Mouse (Mus musculus) kidney, postnatal 10 days (tissue): Measurements from ENCODE around the gene Tigd2.
A peak's percentile ranks its signal among the peaks of the same experiment; 100 is the strongest.
"Not testable (repeated sequence)": the region's sequence is repeated elsewhere in the genome, so short reads cannot be mapped to it uniquely, and the experiment has no call there.

Source experiments
- DNase-seq: peaks from one replicate; pipeline ENCODE4 v3.0.0; 2021; ENCODE audit warnings: mixed read lengths

Tigd2 gene

DNA sequence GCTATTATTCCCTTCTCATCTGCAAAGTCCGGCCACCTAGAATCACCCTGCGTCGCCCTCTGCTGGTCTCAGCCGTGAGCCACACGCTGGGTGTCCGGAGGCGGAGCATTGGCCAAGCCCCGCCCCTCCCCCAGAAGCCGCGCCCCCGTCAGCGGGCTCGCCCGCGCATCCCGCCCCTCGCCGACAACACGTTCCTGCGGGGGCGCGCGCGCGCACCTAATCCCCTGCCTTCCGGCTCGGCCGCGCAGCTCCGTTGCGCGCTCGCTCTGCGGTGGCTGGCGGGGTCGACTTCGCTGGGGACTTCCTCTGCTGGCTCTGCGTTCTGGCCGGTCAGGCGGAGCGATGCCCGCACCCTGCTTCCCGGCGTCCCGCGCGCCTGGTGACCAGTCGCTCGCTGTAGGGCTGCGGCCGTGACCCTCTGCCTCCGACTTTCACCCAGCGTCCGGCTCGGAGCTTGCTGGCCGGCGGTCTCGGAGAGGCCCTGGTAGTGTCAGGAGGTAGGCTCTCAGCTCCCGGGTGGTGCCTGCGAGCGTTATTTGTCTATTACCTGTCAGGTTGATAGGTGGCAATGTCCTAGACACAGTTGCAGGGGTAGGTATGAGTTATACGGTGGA lies at the start of gene Tigd2:
Gene Tigd2 (plus strand): TSS at position 186 of the 614 bp plus-strand sequence.
- DNase-seq = peak; percentile 97

DNA sequence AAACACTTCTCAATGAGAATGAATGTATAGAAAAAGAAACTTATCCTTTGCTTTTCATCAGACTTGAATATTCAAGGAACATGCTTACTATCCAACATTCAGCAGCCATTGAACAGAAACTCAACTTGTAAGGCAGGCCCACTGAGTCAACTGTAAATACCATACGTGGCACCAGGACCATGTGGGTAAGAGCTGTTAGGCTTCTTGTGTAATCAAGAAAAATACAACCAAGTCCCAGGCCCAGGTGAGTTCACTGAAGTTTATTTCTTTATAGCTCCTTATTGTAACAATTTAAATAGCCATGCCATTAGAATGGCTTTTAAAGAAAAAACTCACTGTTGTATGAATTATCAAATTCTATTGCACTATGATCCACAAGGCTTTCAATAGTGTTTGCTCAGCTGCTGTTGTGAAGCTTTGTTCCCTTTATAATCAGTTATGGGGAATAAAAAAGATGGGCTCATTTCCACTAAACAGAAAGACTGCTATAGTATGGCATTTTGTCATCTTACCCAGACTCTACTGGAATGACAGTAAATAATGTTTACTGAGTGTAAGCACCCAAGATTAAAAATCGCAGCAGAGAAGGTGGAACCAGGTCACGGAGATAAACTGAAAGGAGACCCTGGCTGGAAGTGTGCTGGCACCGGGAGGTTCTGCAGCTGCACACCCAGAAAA lies 46.7 kb upstream of the Tigd2 start:
- DNase-seq = no peak

DNA sequence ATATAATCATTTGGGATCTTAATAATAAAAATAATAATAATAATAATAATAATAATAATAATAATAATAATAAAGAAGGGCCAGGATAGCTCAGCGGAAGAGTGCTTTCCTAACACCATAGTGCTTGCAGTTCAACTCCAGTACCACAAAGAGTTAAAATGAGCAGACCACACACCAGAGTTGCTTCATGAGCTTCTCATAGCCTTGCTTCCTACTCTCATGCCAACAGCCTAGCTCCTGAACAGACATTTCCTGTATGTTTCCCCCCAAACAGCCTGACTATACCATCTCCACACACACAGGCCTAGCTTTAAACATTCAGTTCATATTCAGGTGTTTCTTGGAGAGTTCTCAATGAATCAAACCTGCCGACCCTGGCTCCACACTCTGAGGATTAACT lies 45.8 kb upstream of the Tigd2 start:
- no peak for DNase-seq

DNA sequence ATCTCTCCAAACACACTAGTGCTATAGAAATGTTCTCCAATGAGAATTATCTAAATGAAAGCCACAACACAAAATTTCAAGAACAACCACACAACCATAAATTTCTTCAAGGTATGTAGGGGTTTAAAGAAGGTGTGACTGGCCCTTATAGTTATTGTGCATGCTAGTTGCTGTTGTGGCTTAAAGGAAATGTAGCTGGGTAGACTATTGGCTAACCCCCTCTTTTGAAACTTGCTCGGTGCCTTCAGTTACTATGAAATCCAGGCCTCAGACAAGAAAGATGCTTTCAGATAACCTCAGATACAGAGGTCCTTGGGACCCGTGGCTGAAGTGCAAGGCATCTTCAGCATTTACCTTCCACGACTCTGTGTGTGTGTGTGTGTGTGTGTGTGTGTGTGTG lies 45.3 kb upstream of the Tigd2 start:
- no peak for DNase-seq

DNA sequence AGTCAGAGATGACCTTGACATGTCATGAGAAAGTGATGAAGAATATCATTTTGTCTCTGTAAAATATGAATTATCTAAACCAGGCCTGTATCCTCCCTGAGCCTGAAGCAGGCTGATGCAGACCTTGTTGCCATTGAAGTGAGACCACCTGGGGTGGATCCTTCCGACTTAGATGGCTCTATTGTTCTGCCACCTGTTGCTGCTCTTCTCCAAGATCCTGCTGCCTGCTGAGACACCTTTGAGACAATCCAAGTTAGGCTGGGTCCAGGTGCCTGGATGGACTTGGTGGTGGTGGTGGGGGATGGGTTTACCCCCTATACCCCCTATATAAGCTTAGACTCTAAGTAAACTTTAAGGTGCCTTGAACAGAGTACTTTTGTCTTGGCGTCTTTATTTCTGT lies 39.7 kb upstream of the Tigd2 start:
- no peak for DNase-seq

DNA sequence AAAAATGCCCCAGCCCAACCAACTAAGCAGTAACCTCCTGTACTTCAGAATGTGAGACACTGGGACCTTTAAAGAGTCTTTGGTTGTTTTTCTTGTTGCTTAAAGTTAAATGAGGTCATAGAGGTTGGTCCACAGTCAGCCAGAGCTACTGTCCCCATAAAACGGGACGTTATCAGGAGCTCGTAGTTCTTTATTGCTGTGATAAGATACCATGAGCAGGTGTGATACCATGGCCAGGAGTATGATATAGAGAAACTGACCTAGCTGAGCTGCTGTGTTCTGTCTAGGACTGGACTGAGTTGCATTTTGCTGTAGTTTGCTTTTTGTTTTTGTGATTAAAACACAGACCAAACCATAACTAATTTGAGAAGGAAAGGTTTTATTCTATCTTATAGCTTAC lies 37.4 kb upstream of the Tigd2 start:
- no peak for DNase-seq

DNA sequence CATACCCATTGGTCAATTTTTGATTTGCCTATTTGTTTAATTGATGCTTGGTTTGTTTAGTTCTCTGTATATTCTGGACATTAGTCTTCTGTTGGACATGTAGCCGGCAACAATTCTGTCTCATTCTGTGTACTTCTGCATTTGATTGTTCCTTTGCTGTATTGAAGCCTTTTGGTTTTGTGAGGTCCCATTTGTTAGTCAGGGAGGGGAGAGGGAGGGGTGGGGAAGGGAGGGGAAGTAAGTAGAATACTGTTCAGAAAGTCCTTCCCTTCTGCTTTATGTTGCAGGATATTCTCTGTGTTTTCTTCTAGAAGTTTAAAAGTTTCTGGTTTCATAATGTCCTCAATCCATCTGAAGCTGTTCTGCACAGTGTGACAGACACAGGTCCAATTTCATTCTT lies 34.7 kb upstream of the Tigd2 start:
- no peak for DNase-seq

DNA sequence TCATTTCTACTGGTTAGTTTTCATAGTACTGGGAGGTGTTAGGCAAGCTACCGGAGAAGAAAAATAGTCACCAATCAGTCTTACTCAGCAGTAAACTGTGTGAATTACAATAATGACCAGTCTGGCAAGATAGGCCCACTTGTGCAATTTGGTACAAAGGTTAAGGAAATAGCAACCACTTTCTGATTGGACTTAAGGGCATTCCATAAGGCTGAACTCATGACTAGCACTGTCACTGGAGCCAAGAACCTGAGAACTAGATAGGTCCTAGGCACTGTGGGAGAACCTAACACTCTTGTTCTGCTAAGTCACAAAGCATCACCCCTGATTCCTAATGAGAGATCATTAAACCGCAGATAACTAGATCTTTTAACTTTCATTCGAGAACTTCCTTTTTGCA lies 30.6 kb upstream of the Tigd2 start:
- DNase-seq = no peak

DNA sequence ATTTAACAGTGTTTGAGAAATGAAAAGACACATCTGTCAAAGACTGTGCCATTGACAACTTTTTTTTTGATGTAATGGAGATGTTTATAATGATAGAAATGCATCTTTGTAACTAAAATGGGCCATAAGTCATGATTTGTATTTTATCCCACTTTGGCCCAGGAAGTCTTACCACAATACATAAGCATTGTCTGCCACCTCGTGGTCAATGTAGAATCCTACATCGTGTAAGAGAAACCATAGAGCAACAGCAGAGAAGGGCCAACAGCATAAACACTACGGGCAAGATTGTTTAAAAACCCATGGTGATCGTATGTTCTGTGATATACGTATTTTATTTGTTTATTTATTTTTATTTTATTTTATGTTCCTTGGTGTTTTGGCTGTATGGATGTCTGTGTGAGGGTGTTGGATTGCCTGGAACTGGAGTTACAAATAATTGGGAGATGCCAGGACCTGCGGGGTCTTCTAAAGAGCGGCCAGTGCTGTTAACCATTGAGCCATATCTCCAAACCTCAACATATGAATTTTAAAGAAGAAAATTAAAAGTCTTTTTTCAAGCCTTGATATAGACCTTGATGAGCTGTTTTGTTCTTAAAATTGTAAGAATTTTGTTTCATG lies 28.2 kb upstream of the Tigd2 start:
- DNase-seq = peak; percentile 76

DNA sequence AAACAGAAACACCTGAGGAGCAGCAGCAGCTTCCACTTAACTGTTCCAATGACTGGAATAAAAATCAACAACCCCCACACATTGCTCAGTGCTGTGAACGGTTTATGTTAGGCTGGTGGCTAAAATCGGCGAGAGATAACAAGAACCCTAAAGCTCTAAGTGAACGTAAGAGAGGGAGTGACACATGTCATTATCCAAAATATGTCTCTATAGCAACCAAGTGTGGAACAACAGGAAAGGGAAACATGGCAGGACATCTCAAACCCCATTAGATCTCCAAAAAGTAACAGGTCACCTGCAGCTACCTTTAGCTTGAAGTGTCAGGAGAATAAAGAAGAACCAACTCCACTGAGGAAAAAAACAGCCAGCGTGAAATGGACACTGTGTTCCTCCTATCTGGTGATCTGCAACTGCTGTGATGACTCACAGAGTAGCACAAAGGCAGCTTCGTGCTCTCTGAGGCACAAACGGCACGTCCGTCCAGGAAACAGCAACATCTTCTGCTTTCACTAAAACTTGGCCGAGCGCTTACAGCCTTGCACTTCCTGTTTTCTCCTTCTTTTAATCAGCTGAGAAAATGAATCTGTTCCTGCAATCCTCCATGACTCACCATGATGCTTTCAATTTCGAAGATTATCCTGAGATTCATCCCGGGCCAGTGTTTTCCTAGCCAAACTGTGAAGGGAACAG lies 23.5 kb upstream of the Tigd2 start:
- peak; percentile 36 for DNase-seq

DNA sequence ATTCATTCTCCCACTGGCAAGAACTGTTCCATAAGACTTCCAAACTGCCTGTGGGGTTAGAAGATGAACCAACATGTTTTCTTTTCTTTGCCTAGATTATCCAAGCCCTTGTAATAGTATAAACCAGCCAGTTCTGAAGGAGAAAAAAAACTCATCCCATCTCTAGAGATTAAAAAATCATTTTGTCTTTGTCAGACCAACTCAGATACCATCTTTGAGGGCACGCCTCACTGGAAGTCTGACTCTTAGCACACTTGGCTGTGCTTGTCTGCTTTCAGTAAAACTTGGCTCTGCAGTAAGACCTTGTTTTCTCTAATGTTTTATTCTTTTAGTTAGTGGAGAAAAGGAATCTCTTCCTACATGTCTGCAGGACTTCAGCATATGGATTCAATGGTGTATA lies 18.7 kb upstream of the Tigd2 start:
- no peak for DNase-seq

DNA sequence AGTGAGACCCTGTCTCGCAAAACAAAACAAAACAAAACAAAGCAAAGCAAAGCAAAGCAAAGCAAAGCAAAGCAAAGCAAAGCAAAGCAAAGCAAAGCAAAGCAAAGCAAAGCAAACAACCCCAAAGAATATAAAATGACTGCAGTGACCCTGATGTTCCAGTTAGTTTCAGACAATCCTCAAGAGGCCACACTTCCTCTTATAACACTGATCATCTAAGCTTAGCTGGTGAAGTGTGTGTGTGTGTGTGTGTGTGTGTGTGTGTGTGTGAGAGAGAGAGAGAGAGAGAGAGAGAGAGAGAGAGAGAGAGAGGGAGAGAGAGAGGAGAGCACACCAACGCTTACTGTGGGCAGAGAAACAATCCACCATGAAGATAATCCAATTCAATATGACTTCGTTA lies 14.2 kb upstream of the Tigd2 start:
- not testable (repeated sequence) for DNase-seq

DNA sequence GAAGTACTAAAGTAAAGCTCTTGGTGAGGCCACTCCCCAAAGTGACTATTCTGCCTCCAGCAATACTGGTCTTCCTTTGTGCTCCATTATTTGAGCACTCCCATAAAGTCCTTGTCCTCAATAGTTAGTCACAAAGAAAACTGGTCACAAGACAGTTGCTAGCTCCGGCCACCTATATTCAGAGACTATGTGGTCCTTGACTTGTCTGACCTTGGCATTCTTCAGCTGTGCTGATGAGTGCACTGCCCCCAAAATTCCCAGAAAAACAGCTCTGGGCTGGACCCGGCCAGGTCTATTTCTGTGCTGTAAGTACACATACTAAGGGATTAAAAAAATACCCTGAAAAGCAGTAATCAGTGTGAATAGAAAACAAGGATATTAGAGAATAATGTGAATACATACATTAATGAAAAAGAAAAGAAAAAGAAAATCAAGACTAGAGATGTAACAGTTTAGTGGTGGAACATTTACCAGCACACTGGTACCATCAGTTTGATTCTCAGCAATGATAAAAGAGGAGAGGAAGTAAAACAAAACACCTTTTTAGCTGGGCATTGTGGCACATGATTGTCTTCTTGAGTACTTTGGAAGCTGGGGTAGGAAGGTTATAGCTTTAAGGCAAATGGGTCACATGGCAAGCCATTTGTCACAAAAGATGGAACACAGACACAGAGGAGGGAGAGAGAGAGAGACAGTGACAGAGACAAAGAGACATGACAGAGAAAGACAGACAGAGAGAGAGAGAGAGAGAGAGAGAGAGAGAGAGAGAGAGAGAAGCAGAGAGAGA lies 12.6 kb upstream of the Tigd2 start:
- no peak for DNase-seq

DNA sequence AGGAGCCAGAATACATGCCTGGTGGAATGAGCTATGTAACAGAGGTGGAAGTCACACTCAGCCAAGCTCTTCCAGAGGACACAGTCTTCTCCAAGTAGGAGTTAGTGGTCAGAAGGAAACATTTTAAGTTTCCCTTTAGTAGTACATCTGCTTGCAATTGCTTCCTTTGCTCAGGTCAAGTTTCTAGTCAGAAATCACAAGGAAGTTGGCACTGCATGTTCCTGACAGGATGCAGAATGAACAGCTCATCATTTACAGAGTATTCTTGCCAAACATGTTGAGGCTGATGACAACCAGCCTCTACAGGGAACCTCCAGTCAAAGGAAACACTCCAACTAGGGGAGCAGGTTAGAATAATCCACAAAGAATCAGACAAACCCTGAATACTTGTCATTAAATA lies 11.9 kb upstream of the Tigd2 start:
- DNase-seq = no peak

DNA sequence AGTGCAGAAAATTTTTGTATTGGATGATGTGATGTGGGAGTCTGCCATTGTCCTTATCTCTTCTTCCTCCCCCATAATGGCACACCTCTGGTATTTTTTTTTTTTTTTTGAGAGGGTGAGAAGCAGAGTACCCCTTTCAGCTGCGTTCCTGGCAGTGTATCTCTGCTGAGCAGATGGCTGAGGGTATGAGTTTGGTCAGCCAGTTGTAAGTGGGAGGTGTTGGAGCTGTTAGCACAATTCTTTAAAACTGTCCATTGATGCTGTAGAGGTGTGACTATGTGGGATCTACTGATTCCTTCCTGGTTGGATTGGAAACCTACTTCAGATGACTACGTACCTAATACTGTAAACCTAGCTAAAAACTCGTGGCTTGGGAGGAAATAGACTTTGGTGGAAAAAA lies 10.3 kb upstream of the Tigd2 start:
- DNase-seq = no peak

DNA sequence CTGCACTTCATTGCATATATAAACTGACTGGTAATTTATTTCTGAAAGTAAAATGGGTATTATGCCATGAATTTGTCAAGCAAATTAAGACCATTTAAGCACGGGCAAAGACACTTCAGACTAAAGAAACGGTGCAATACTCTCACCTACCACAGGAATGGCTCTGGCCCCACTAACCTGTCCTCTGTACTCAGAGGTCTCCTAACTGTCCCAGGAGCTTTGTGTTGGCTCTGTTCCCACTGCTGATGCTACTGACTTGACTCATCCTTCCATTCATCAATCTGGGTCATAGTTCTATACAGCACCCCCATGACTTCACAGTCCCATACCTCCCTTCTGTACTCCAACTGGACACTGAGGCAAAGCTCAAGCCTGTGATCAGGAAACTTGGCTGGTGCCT lies 9.6 kb upstream of the Tigd2 start:
- DNase-seq = no peak

DNA sequence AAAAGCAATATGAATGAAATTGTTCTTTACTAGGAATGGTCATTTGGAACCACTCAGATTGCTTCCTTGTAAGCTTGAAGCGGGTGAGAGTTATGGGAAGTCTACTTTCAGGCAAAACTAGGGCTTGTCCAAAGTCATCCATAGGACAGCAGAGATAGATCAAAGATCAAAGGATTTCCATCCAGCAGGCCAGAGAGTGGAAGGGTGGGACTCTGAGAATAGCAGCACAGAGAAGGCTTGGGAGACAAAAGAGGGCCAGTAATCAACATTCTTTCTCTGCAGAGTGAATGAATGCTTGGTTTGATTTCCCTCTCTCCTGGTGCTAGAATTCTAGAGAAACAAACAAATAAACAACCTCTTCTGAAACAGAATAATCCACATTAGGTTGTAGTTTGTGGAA lies 1.1 kb upstream of the Tigd2 start:
- no peak for DNase-seq

DNA sequence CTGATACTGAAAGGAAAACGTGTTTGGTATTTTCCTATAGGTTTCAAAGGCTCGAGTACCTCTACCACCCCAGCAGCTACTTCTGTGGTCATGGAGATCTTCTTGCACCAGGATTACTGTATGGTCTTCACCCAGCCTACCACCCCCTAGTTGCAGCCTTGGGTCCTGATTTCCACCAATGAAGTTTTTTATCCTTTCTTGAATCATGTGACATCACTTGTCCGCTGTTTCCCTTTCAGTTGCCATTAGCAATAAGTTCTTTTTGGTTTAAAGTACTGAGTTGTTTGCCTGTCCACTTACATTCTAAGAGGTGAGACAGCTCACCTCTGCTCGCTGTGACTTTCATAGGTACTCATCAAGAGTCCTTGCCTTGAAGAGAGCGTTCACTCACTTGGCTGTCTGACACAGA lies 633 bp downstream of the Tigd2 start:
- peak; percentile 22 for DNase-seq

DNA sequence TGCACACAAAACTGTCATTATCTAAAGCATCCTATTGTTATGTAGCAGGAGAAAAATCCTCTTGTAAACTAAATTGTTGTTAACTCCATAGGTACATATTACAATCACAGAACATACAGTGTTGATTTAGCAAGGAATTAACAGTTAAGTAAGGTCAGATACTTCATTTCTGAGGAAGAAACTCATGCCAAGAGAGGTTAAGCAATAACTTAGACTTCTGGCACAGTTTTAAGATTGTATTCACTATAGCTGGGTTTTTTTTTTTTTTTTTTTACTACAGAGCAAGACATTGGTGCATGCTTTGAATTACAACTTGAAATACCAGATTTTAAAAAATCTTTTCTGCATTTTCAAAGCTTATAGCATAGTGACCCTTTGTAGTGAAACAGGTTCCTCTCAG lies 24.5 kb downstream of the Tigd2 start:
- no peak for DNase-seq

DNA sequence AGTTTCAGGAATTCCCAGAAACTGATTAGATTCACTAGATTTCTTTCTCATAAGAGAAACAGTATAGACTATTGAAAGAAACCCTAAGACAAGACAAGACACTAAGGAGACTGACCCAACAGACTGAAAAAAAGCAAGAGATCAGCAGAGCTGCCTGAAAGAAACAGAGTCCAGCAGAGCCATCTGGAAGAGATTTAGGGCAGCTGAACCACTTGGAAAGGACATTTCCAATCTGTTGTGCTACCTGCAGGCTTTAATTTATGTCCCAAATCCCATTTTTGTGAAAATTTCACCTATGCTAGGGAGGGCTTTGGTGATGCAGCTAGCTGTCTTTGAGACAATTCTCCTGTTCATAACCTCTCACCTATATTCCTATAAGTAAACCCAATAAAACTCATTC lies 25.0 kb downstream of the Tigd2 start:
- no peak for DNase-seq

DNA sequence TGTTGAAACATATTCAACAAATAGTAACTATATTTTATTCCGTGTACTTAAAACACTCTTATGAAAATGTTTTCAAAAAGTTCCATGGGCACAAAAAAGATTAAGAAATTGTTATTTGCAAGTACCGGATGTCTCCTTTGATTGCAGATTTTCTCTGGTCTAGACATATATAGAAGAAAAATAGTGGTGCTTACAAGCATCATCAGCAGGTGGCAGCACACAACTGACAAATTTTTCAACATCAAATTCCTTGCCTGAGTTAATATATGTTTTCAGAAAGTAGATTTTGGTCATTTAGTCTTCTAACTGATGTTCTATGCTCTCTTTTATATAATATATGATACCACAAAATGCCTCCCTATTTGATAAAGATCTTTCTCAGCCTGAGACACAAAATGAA lies 41.0 kb downstream of the Tigd2 start:
- peak; percentile 62 for DNase-seq

DNA sequence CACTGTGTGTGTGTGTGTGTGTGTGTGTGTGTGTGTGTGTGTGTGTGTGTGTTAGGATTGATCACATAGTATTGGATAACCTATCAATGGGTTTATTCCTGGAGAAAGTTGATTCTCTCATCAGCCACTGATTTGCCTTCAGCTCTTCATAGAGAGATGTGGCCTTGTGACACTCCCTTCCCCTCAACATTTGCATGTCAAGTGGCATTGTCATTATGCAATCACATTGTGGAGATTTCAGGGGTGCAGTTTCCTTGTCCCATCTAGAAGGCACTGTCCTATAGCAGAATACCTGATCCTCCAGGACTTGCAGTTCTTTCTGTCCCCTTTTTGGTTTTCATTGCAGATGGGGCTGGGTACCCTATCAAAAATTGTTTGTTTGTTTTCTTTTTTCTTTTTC lies 41.9 kb downstream of the Tigd2 start:
- no peak for DNase-seq

DNA sequence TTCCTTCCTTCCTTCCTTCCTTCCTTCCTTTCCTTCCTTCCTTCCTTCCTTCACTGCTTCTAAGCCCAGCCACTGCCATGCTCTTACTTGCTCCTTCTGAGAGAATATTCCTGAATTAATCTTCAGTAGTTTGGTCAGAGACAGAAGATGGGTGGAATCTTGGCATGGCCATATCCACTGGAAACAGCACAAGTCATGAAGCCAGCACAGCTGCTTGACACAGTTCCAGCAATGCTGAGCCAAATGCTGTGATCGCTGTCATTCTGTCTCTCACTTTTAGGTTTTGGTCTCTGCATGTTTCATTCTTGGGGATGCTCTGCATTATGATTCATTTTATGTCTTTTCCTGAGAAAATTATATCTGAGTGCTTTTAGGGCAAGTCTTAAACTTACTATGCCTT lies 47.2 kb downstream of the Tigd2 start:
- DNase-seq = no peak
